In the genomic region with DNA sequence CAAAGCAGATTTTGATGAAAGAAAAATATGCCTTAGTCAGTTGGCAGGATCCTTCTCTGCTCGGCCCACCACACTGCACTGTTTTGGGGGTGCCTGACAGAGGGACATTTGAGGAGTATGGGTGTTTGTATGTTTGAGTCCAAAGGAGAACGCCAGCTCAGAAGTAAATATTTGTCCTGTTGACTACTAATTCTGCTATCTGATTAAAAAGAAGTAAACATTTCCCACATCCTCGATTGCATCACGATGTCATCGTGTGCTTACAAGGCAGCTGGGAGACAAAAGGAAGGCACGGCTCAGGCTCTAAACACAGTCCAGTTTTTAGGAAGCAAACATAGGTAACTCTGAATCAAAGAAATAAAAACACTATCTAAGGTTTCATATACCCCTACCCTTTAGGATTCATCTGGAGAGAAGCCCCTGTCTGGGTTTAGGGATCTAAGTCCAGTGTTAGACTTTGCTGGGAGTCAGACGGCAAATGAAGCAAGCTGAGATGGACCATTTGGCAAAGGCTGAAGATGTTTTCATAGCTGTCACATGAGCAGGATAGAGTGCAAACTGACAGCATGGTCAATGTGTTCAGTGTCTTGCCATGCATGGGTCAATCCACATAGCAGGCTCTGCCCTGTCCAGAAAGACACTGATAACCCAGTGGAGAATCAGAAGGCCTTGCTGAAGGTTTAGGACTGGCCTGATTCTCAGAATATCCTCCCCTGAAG, we compare ENCODE assay signal across 22 mouse cellular contexts.
DNase-seq lines count a peak whose midpoint lies in the region; ATAC-seq and TF ChIP-seq lines count a peak whose summit lies in the region.
"Had no signal": no experiment of that assay in that cellular context is flagged by ENCODE, and none has a peak within 500 bp of the region (broad histone marks: within the 10 kb centered on the region; RNA-seq: fewer than 3 reads in every experiment).

No protein-coding gene starts in this region.

- no peaks in the 10 kb centered on the region for H3K27me3 ChIP-seq in hindbrain, embryonic 10.5 days (ENCODE audit: insufficient read depth, poor library complexity, severe bottlenecking)
- no peaks in the 10 kb centered on the region for H3K27me3 ChIP-seq in hindbrain, embryonic 13.5 days
- no peaks in the 10 kb centered on the region for H3K27me3 ChIP-seq in liver, embryonic 16.5 days (ENCODE audit: control insufficient read depth, insufficient read depth, low read depth, low read length)
- H3K27me3 ChIP-seq in testis, adult 2 months (ENCODE audit: control insufficient read depth, insufficient read depth, low read length) = no peaks in the 10 kb centered on the region
- H3K27me3 ChIP-seq in forebrain, embryonic 16.5 days (replicated peaks; ENCODE audit: control insufficient read depth, insufficient read depth, low read length) = no peaks in the 10 kb centered on the region
- H3K27me3 ChIP-seq: embryonic facial prominence, embryonic 12.5 days; forebrain, embryonic 13.5 days; heart, embryonic 15.5 days; liver, embryonic 15.5 days; midbrain, embryonic 15.5 days; neural tube, embryonic 15.5 days had no signal

- H3K4me1 ChIP-seq in hindbrain, embryonic 10.5 days (replicated peaks) = peaks cover 39% of the 10 kb centered on the region
- H3K4me1 ChIP-seq in hindbrain, embryonic 13.5 days (replicated peaks) = no peaks in the 10 kb centered on the region
- peaks cover 8% of the 10 kb centered on the region for H3K4me1 ChIP-seq in liver, embryonic 16.5 days (ENCODE audit: control insufficient read depth, low read depth, low read length)
- H3K4me1 ChIP-seq in testis, adult 2 months (ENCODE audit: control insufficient read depth, insufficient read depth, low read length) = no peaks in the 10 kb centered on the region; the same call in 1 of the 2 replicates
- no peaks in the 10 kb centered on the region for H3K4me1 ChIP-seq in forebrain, embryonic 16.5 days (replicated peaks; ENCODE audit: control insufficient read depth, insufficient read depth, low read length)
- H3K4me1 ChIP-seq: embryonic facial prominence, embryonic 12.5 days; midbrain, embryonic 15.5 days; neural tube, embryonic 15.5 days had no signal

- no peak for TF ChIP-seq CTCF in testis, adult 2 months (IDR thresholded peaks at IDR 0.05; ENCODE audit: control insufficient read depth, insufficient read depth, insufficient replicate concordance, low read depth, low read length)

- H3K4me3 ChIP-seq in hindbrain, embryonic 10.5 days = no peak overlapping the region
- no peak overlapping the region for H3K4me3 ChIP-seq in hindbrain, embryonic 13.5 days
- H3K4me3 ChIP-seq in liver, embryonic 16.5 days (ENCODE audit: low read depth, low read length) = no peak overlapping the region
- H3K4me3 ChIP-seq in testis, adult 2 months (ENCODE audit: control insufficient read depth, low read depth, low read length) = no peak overlapping the region
- no peak overlapping the region for H3K4me3 ChIP-seq in forebrain, embryonic 16.5 days (replicated peaks; ENCODE audit: low read length)
- H3K4me3 ChIP-seq: embryonic facial prominence, embryonic 12.5 days; erythroblast, embryonic 14.5 days; forebrain, embryonic 13.5 days; heart, embryonic 15.5 days; limb, embryonic 10.5 days; liver, embryonic 15.5 days; midbrain, embryonic 15.5 days; neural tube, embryonic 15.5 days had no signal

- TF ChIP-seq POLR2A in testis, adult 2 months (IDR thresholded peaks at IDR 0.05; ENCODE audit: control insufficient read depth, low read depth, low read length) = no peak

- H3K9ac ChIP-seq in hindbrain, embryonic 13.5 days = no peak overlapping the region
- H3K9ac ChIP-seq in liver, embryonic 16.5 days (ENCODE audit: low read depth, low read length) = no peak overlapping the region
- no peak overlapping the region for H3K9ac ChIP-seq in forebrain, embryonic 16.5 days (replicated peaks; ENCODE audit: low read depth, low read length)
- H3K9ac ChIP-seq: embryonic facial prominence, embryonic 12.5 days; forebrain, embryonic 13.5 days; heart, embryonic 15.5 days; liver, embryonic 15.5 days; midbrain, embryonic 15.5 days; neural tube, embryonic 15.5 days had no signal

- DNase-seq in hindbrain, embryonic 10.5 days (ENCODE audit: low spot score) = no peak
- no peak for DNase-seq in liver
- DNase-seq in testis, postnatal 10 days (ENCODE audit: low spot score) = no peak
- DNase-seq: adrenal gland, adult 2 months; cerebellum, adult 9-11 months; heart, postnatal 4 days; kidney, postnatal 14 days; layer of hippocampus, adult 9-11 months had no signal

- H3K36me3 ChIP-seq in hindbrain, embryonic 10.5 days = no peaks in the 10 kb centered on the region
- H3K36me3 ChIP-seq in hindbrain, embryonic 13.5 days = no peaks in the 10 kb centered on the region
- no peaks in the 10 kb centered on the region for H3K36me3 ChIP-seq in liver, embryonic 16.5 days (ENCODE audit: control insufficient read depth, insufficient read depth)
- no peaks in the 10 kb centered on the region for H3K36me3 ChIP-seq in testis, adult 2 months (ENCODE audit: control insufficient read depth, insufficient read depth, low read length)
- H3K36me3 ChIP-seq in forebrain, embryonic 16.5 days (ENCODE audit: control insufficient read depth, insufficient read depth) = no peaks in the 10 kb centered on the region
- H3K36me3 ChIP-seq: embryonic facial prominence, embryonic 12.5 days; heart, embryonic 15.5 days; limb, embryonic 10.5 days; liver, embryonic 15.5 days; midbrain, embryonic 15.5 days; neural tube, embryonic 15.5 days had no signal

- peak overlapping the region; percentile 29; the same call in 1 of the 2 replicates for H3K27ac ChIP-seq in hindbrain, embryonic 10.5 days
- H3K27ac ChIP-seq in hindbrain, embryonic 13.5 days = no peak overlapping the region
- H3K27ac ChIP-seq in liver, embryonic 16.5 days (ENCODE audit: low read length) = no peak overlapping the region
- H3K27ac ChIP-seq in testis, adult 2 months (ENCODE audit: control insufficient read depth, insufficient read depth, low read depth, low read length) = peak overlapping the region; percentile 44
- H3K27ac ChIP-seq in forebrain, embryonic 16.5 days (ENCODE audit: low read length) = no peak overlapping the region
- H3K27ac ChIP-seq: embryonic facial prominence, embryonic 12.5 days; forebrain, embryonic 13.5 days; heart, embryonic 15.5 days; hindbrain, postnatal 0 days; limb, embryonic 10.5 days; liver, embryonic 15.5 days; midbrain, embryonic 15.5 days; neural tube, embryonic 15.5 days had no signal

- 82% methylated on average over 7 of the region's 7 CpGs for WGBS in hindbrain, embryonic 10.5 days
- 76% methylated on average over 7 of the region's 7 CpGs for WGBS in hindbrain, embryonic 13.5 days
- 42% methylated on average over 7 of the region's 7 CpGs for WGBS in liver, embryonic 16.5 days (ENCODE audit: insufficient replicate concordance)
- WGBS in forebrain, embryonic 16.5 days = 70% methylated on average over 7 of the region's 7 CpGs

- no peak overlapping the region for H3K4me2 ChIP-seq in hindbrain, embryonic 13.5 days
- H3K4me2 ChIP-seq in liver, embryonic 16.5 days (ENCODE audit: low read depth, low read length) = no peak overlapping the region
- H3K4me2 ChIP-seq in forebrain, embryonic 16.5 days (ENCODE audit: low read length) = no peak overlapping the region
- H3K4me2 ChIP-seq: embryonic facial prominence, embryonic 12.5 days; forebrain, embryonic 13.5 days; heart, embryonic 15.5 days; liver, embryonic 15.5 days; midbrain, embryonic 15.5 days; neural tube, embryonic 15.5 days had no signal

- no peaks in the 10 kb centered on the region for H3K9me3 ChIP-seq in hindbrain, embryonic 10.5 days
- H3K9me3 ChIP-seq in hindbrain, embryonic 13.5 days = no peaks in the 10 kb centered on the region
- no peaks in the 10 kb centered on the region for H3K9me3 ChIP-seq in liver, embryonic 16.5 days (replicated peaks; ENCODE audit: control insufficient read depth, low read length)
- H3K9me3 ChIP-seq in forebrain, embryonic 16.5 days (ENCODE audit: control insufficient read depth, low read length) = no peaks in the 10 kb centered on the region
- H3K9me3 ChIP-seq: embryonic facial prominence, embryonic 12.5 days; forebrain, embryonic 13.5 days; heart, embryonic 15.5 days; limb, embryonic 10.5 days; liver, embryonic 15.5 days; midbrain, embryonic 15.5 days; neural tube, embryonic 15.5 days had no signal

- ATAC-seq in hindbrain, embryonic 13.5 days (ENCODE audit: low FRiP score) = no peak
- peak; percentile 12; the same call in 1 of the 2 replicates for ATAC-seq in liver, embryonic 16.5 days (ENCODE audit: low read depth)
- ATAC-seq in forebrain, embryonic 16.5 days = no peak
- ATAC-seq: forebrain, embryonic 13.5 days; hindbrain, postnatal 0 days; intestine, postnatal 0 days; midbrain, embryonic 15.5 days had no signal

Comparison
In these comparisons a context has a peak if more than half of its experiments do, and no peak if none do; other contexts are left out.
1. H3K27ac ChIP-seq: peak in hindbrain, embryonic 10.5 days (single experiment) and testis, adult 2 months (single experiment); none in hindbrain, embryonic 13.5 days (single experiment), liver, embryonic 16.5 days (single experiment) and forebrain, embryonic 16.5 days (single experiment).